Mouse (Mus musculus): ENCODE data around the gene Ctnna2.

Gene Ctnna2

GRCm38 (mm10) chr6:77979241-77979961, at the start of gene Ctnna2:
Ctnna2 (minus strand) TSS chr6:77979699.
- DNase-seq (ENCODE audit: low read depth, low spot score) = peak; percentile 93

- no peak for DNase-seq (ENCODE audit: low read depth, low spot score)
Observed at GRCm38 (mm10) chr6:77980137-77981052, 896 bp upstream of the Ctnna2 start.

GRCm38 (mm10) chr6:77978476-77979240, 841 bp downstream of the Ctnna2 start:
- DNase-seq (ENCODE audit: low read depth, low spot score) = no peak

- no peak for DNase-seq (ENCODE audit: low read depth, low spot score)
Observed at GRCm38 (mm10) chr6:77970545-77971242, 8.8 kb downstream of the Ctnna2 start.

- no peak for DNase-seq (ENCODE audit: low read depth, low spot score)
Observed at GRCm38 (mm10) chr6:77969774-77970173, 9.7 kb downstream of the Ctnna2 start.

GRCm38 (mm10) chr6:77962011-77962410, 17.5 kb downstream of the Ctnna2 start:
- no peak for DNase-seq (ENCODE audit: low read depth, low spot score)

- DNase-seq (ENCODE audit: low read depth, low spot score) = no peak
Observed at GRCm38 (mm10) chr6:77951276-77951675, 28.2 kb downstream of the Ctnna2 start.

GRCm38 (mm10) chr6:77950690-77951089, 28.8 kb downstream of the Ctnna2 start:
- DNase-seq (ENCODE audit: low read depth, low spot score) = no peak

- peak; percentile 42 for DNase-seq (ENCODE audit: low read depth, low spot score)
Observed at GRCm38 (mm10) chr6:77929375-77929774, 50.1 kb downstream of the Ctnna2 start.

- DNase-seq (ENCODE audit: low read depth, low spot score) = no peak
Observed at GRCm38 (mm10) chr6:77873150-77873549, 106.3 kb downstream of the Ctnna2 start.

GRCm38 (mm10) chr6:77869313-77869712, 110.2 kb downstream of the Ctnna2 start:
- DNase-seq (ENCODE audit: low read depth, low spot score) = no peak

- no peak for DNase-seq (ENCODE audit: low read depth, low spot score)
Observed at GRCm38 (mm10) chr6:77868119-77868518, 111.4 kb downstream of the Ctnna2 start.

- DNase-seq (ENCODE audit: low read depth, low spot score) = no peak
Observed at GRCm38 (mm10) chr6:77863379-77863778, 116.1 kb downstream of the Ctnna2 start.

- DNase-seq (ENCODE audit: low read depth, low spot score) = peak; percentile 94
Observed at GRCm38 (mm10) chr6:77862781-77863180, 116.7 kb downstream of the Ctnna2 start.

GRCm38 (mm10) chr6:77849438-77849837, 130.1 kb downstream of the Ctnna2 start:
- no peak for DNase-seq (ENCODE audit: low read depth, low spot score)

GRCm38 (mm10) chr6:77848796-77849195, 130.7 kb downstream of the Ctnna2 start:
- no peak for DNase-seq (ENCODE audit: low read depth, low spot score)

- DNase-seq (ENCODE audit: low read depth, low spot score) = peak; percentile 85
Observed at GRCm38 (mm10) chr6:77847651-77848050, 131.8 kb downstream of the Ctnna2 start.

GRCm38 (mm10) chr6:77839076-77839475, 140.4 kb downstream of the Ctnna2 start:
- no peak for DNase-seq (ENCODE audit: low read depth, low spot score)

- DNase-seq (ENCODE audit: low read depth, low spot score) = no peak
Observed at GRCm38 (mm10) chr6:77838653-77839052, 140.8 kb downstream of the Ctnna2 start.

GRCm38 (mm10) chr6:77837543-77837942, 142.0 kb downstream of the Ctnna2 start:
- DNase-seq (ENCODE audit: low read depth, low spot score) = no peak

- DNase-seq (ENCODE audit: low read depth, low spot score) = no peak
Observed at GRCm38 (mm10) chr6:77834680-77835079, 144.8 kb downstream of the Ctnna2 start.

All from telencephalon, adult 2 months (tissue).